Mouse (Mus musculus): Measurements from ENCODE around the gene Gdf9. TPM values are rescaled to one million over a fixed set of nuclear protein-coding genes. Genes with fewer than 3 reads are reported as not detected.

Gdf9 gene
- polyA plus RNA-seq, 1 experiment = 3.7 TPM

DNA sequence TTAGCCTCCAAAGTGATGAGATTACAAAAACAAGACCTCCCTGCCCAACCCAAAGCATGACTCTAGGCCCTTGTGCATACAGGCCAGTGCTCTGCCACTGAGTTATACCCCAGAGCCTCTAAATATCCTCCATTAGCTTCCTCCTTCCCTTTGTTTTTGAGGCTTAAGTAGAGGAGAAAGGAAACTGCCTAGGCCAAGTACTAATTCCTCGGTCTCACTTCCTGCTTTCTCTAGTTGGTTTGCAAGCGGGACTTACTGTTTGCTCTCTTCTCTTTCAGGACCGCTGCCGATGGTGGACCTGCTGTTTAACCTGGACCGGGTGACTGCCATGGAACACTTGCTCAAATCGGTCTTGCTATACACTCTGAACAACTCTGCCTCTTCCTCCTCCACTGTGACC lies 5.5 kb downstream of the Gdf9 start:
- H3K4me2 ChIP-seq (ENCODE audit: low read depth) = no peak overlapping the region
- no peak for TF ChIP-seq USF1 (IDR thresholded peaks at IDR 0.05; ENCODE audit: low read depth)
- H3ac ChIP-seq (ENCODE audit: control insufficient read depth, insufficient read length) = no peak overlapping the region
- no peaks in the 10 kb centered on the region for H3K79me2 ChIP-seq (ENCODE audit: control insufficient read depth, insufficient read depth)
- no peaks in the 10 kb centered on the region for H3K36me3 ChIP-seq (ENCODE audit: control insufficient read depth, insufficient read depth)
- H3K27me3 ChIP-seq (ENCODE audit: control insufficient read depth, insufficient read depth, insufficient read length) = peaks cover 13% of the 10 kb centered on the region
- H3K4me3 ChIP-seq = no peak overlapping the region

DNA sequence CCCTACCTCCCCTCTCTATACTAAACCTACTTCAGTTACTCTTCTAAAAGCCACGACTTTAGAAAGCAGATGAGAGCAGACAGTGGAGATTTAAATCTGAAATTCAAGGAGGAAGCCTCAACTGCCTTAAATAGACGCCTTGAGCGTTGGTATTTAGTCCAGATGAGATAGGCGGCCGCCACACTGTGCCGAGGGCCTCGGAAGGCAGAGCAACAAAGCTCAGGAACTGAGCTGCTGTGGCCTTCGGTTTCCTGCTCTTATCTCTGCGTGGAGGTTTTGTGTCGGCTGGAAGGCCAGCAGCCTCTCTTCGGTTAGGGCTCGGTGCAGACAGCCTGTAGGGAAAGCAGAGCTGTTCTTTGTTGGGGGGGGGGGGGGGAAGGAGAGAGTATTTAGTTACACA lies 11.1 kb downstream of the Gdf9 start:
- Histone ChIP-seq H3K4me2 (ENCODE audit: low read depth) (no peak overlapping the region), H3K36me3 (ENCODE audit: control insufficient read depth, insufficient read depth) (no peaks in the 10 kb centered on the region), H3K79me2 (ENCODE audit: control insufficient read depth, insufficient read depth) (no peaks in the 10 kb centered on the region), H3K4me3 (no peak overlapping the region), H3K27me3 (ENCODE audit: control insufficient read depth, insufficient read depth, insufficient read length) (peaks cover 6% of the 10 kb centered on the region), H3ac (ENCODE audit: control insufficient read depth, insufficient read length) (no peak overlapping the region)
- TF ChIP-seq MYOG (IDR thresholded peaks at IDR 0.05; ENCODE audit: control insufficient read depth in 1 of 3, insufficient read depth in 1 of 3, insufficient read length in 2 of 3, low read depth in 2 of 3) = no peak
- no peak for TF ChIP-seq MYOD1 (IDR thresholded peaks at IDR 0.05; ENCODE audit: control insufficient read depth in 1 of 3, insufficient read length in 2 of 3, low read depth in 2 of 3)
- TF ChIP-seq MAX (IDR thresholded peaks at IDR 0.05; ENCODE audit: low read depth) = no peak
- TF ChIP-seq TCF12 (IDR thresholded peaks at IDR 0.05; ENCODE audit: insufficient read depth, poor library complexity, severe bottlenecking) = no peak
- no peak for TF ChIP-seq SRF (IDR thresholded peaks at IDR 0.05; ENCODE audit: control insufficient read depth, insufficient read length, low read depth)
- no peak for TF ChIP-seq E2F4 (IDR thresholded peaks at IDR 0.05; ENCODE audit: insufficient read depth)
- TF ChIP-seq CEBPB (IDR thresholded peaks at IDR 0.05; ENCODE audit: insufficient read depth, poor library complexity, severe bottlenecking) = no peak
- no peak for TF ChIP-seq REST (IDR thresholded peaks at IDR 0.05; ENCODE audit: insufficient read depth, insufficient read length)
- no peak for TF ChIP-seq POLR2AphosphoS2 (IDR thresholded peaks at IDR 0.05; ENCODE audit: insufficient read length, low read depth)
- no peak for TF ChIP-seq POLR2A (IDR thresholded peaks at IDR 0.05; ENCODE audit: insufficient read length, low read depth)
- TF ChIP-seq TCF3 (IDR thresholded peaks at IDR 0.05; ENCODE audit: insufficient read length, low read depth) = no peak

DNA sequence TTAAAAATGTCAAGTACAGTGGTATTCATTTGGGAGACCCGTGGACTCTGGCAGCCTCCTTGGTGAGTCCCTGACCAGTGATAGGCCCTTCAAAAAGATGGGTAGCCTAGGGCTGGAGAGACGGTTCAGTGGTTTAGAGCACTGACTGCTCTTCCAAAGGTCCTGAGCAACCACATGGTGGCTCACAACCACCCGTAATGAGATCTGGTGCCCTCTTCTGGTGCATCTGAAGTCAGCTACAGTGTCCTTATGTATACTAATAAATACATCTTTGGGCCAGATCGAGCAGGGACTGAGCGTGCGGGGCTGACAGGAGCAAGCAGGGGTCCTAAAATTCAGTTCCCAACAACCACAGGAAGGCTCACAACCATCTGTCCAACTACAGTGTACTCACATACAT lies 13.0 kb downstream of the Gdf9 start:
- Histone ChIP-seq H3K4me3 (no peak overlapping the region), H3K79me2 (ENCODE audit: control insufficient read depth, insufficient read depth) (no peaks in the 10 kb centered on the region), H3K36me3 (ENCODE audit: control insufficient read depth, insufficient read depth) (no peaks in the 10 kb centered on the region), H3ac (ENCODE audit: control insufficient read depth, insufficient read length) (no peak overlapping the region), H3K27me3 (ENCODE audit: control insufficient read depth, insufficient read depth, insufficient read length) (no peaks in the 10 kb centered on the region), H3K4me2 (ENCODE audit: low read depth) (peak overlapping the region; percentile 16)
- TF ChIP-seq E2F4 (IDR thresholded peaks at IDR 0.05; ENCODE audit: insufficient read depth) (no peak), POLR2AphosphoS2 (IDR thresholded peaks at IDR 0.05; ENCODE audit: insufficient read length, low read depth) (no peak), MAX (IDR thresholded peaks at IDR 0.05; ENCODE audit: low read depth) (no peak), TCF3 (IDR thresholded peaks at IDR 0.05; ENCODE audit: insufficient read length, low read depth) (no peak), MYOD1 (IDR thresholded peaks at IDR 0.05; ENCODE audit: control insufficient read depth in 1 of 3, insufficient read length in 2 of 3, low read depth in 2 of 3) (no peak), SRF (IDR thresholded peaks at IDR 0.05; ENCODE audit: control insufficient read depth, insufficient read length, low read depth) (no peak), MYOG (IDR thresholded peaks at IDR 0.05; ENCODE audit: control insufficient read depth in 1 of 3, insufficient read depth in 1 of 3, insufficient read length in 2 of 3, low read depth in 2 of 3) (no peak), REST (IDR thresholded peaks at IDR 0.05; ENCODE audit: insufficient read depth, insufficient read length) (no peak), POLR2A (IDR thresholded peaks at IDR 0.05; ENCODE audit: insufficient read length, low read depth) (no peak), TCF12 (IDR thresholded peaks at IDR 0.05; ENCODE audit: insufficient read depth, poor library complexity, severe bottlenecking) (no peak), USF1 (IDR thresholded peaks at IDR 0.05; ENCODE audit: low read depth) (no peak), CEBPB (IDR thresholded peaks at IDR 0.05; ENCODE audit: insufficient read depth, poor library complexity, severe bottlenecking) (no peak)

DNA sequence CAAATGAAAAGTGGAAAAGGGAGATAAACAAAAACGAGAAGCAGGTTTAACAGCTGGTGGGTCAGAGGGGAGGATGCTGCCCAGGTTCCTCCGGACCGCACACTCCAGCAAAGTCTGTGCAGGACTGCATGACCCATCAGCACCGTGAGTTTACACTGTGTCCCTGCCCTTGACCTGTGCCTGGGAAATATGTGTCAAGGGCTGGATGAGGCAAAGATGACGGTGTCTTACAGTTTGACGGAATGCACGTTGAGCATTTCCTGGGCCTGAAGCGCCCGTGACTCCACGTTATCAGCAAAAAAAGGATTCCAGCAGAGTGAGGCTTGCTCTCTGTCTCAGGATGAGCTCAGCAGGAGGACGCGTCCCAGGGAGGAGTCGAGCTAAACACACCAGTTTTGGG lies 14.7 kb downstream of the Gdf9 start:
- no peak for TF ChIP-seq MAX (IDR thresholded peaks at IDR 0.05; ENCODE audit: low read depth)
- no peak for TF ChIP-seq REST (IDR thresholded peaks at IDR 0.05; ENCODE audit: insufficient read depth, insufficient read length)
- no peak for TF ChIP-seq TCF3 (IDR thresholded peaks at IDR 0.05; ENCODE audit: insufficient read length, low read depth)
- no peak for TF ChIP-seq MYOD1 (IDR thresholded peaks at IDR 0.05; ENCODE audit: control insufficient read depth in 1 of 3, insufficient read length in 2 of 3, low read depth in 2 of 3)
- TF ChIP-seq E2F4 (IDR thresholded peaks at IDR 0.05; ENCODE audit: insufficient read depth) = no peak
- TF ChIP-seq POLR2A (IDR thresholded peaks at IDR 0.05; ENCODE audit: insufficient read length, low read depth) = no peak
- no peak for TF ChIP-seq POLR2AphosphoS2 (IDR thresholded peaks at IDR 0.05; ENCODE audit: insufficient read length, low read depth)
- TF ChIP-seq USF1 (IDR thresholded peaks at IDR 0.05; ENCODE audit: low read depth) = no peak
- TF ChIP-seq MYOG (IDR thresholded peaks at IDR 0.05; ENCODE audit: control insufficient read depth in 1 of 3, insufficient read depth in 1 of 3, insufficient read length in 2 of 3, low read depth in 2 of 3) = no peak
- no peak for TF ChIP-seq CEBPB (IDR thresholded peaks at IDR 0.05; ENCODE audit: insufficient read depth, poor library complexity, severe bottlenecking)
- no peak for TF ChIP-seq TCF12 (IDR thresholded peaks at IDR 0.05; ENCODE audit: insufficient read depth, poor library complexity, severe bottlenecking)
- no peak for TF ChIP-seq SRF (IDR thresholded peaks at IDR 0.05; ENCODE audit: control insufficient read depth, insufficient read length, low read depth)
- peaks cover 8% of the 10 kb centered on the region for H3K27me3 ChIP-seq (ENCODE audit: control insufficient read depth, insufficient read depth, insufficient read length)
- no peak overlapping the region for H3K4me3 ChIP-seq
- H3ac ChIP-seq (ENCODE audit: control insufficient read depth, insufficient read length) = no peak overlapping the region
- no peaks in the 10 kb centered on the region for H3K36me3 ChIP-seq (ENCODE audit: control insufficient read depth, insufficient read depth)
- no peaks in the 10 kb centered on the region for H3K79me2 ChIP-seq (ENCODE audit: control insufficient read depth, insufficient read depth)
- H3K4me2 ChIP-seq (ENCODE audit: low read depth) = no peak overlapping the region

DNA sequence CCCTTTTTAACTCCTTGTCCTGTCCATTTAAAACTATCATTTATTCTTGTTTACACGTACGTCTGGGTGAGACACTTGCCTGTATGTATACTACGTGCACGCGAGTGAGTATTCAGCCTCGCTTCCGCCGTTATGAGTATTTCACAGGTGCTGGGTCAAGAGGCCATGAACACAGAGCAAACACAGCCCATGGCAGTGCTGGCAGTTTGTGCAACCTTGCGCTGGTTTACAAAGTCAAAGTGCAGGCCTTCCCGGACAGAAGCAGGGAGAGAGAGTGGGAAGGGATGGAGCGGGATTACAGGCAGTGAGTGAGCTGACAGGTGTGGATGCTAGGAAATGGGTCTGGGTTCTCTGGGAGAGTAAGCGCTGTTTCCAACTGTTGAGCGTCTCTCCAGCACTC lies 15.4 kb downstream of the Gdf9 start:
- H3K36me3 ChIP-seq (ENCODE audit: control insufficient read depth, insufficient read depth) = no peaks in the 10 kb centered on the region

More for the DNA sequence above, 15.4 kb downstream of the Gdf9 start:
- no peak overlapping the region for H3K4me2 ChIP-seq (ENCODE audit: low read depth)
- TF ChIP-seq POLR2AphosphoS2 (IDR thresholded peaks at IDR 0.05; ENCODE audit: insufficient read length, low read depth) (no peak), MAX (IDR thresholded peaks at IDR 0.05; ENCODE audit: low read depth) (no peak)
- no peaks in the 10 kb centered on the region for H3K79me2 ChIP-seq (ENCODE audit: control insufficient read depth, insufficient read depth)
- peaks cover 8% of the 10 kb centered on the region for H3K27me3 ChIP-seq (ENCODE audit: control insufficient read depth, insufficient read depth, insufficient read length)
- no peak overlapping the region for H3ac ChIP-seq (ENCODE audit: control insufficient read depth, insufficient read length)
- no peak overlapping the region for H3K4me3 ChIP-seq
